Mouse (Mus musculus) large intestine, adult 2 months (tissue): ENCODE data around the gene Clca3b. TPM values are rescaled to one million over a fixed set of nuclear protein-coding genes. Genes with fewer than 3 reads are reported as not detected.
A peak's percentile ranks its signal among the peaks of the same experiment; 100 is the strongest.
"Not testable (repeated sequence)": the region's sequence is repeated elsewhere in the genome, so short reads cannot be mapped to it uniquely, and the experiment has no call there.

Experiments
- DNase-seq: peaks from one replicate; pipeline ENCODE4 v3.0.0-alpha.2; 2012; ENCODE audit warnings: low read depth, low spot score
- WGBS: fragments of 180-500 bp; shearing (Covaris S2); methylation state at CpG from one replicate; pipeline ENCODE4 v1.1.7; 2018; 5-methylcytosine and 5-hydroxymethylcytosine counted together
- polyA plus RNA-seq: library from polyadenylated mRNA; depleted of rRNA; stranded (reverse); fragments of >200 nt; gene quantifications from 2 replicates; pipeline ENCODE4 v1.2.3, GENCODE M21; 2012; rRNA removed

The Clca3b gene
- polyA plus RNA-seq: 110 and 175 TPM in 2 replicates

- WGBS: 26% methylated on average over 9 of the region's 9 CpGs
- DNase-seq: peak; percentile 57
Measured at GRCm38 (mm10) chr3:144849014-144849556, at the start of gene Clca3b. Clca3b (minus strand) TSS chr3:144849357.

GRCm38 (mm10) chr3:144897042-144897678 is 48.0 kb upstream of the Clca3b start:
- no peak for DNase-seq
- 60% methylated on average over 2 of the region's 2 CpGs for WGBS

GRCm38 (mm10) chr3:144890246-144890758 is 41.1 kb upstream of the Clca3b start:
- 19% methylated on average over 2 of the region's 2 CpGs for WGBS

GRCm38 (mm10) chr3:144886957-144887356 is 37.8 kb upstream of the Clca3b start:
- DNase-seq: peak; percentile 29

More at GRCm38 (mm10) chr3:144890246-144890758, 41.1 kb upstream of the Clca3b start:
- DNase-seq: peak; percentile 42

- WGBS: 73% methylated on average over 4 of the region's 4 CpGs
- DNase-seq: not testable (repeated sequence)
Measured at GRCm38 (mm10) chr3:144872012-144872411, 22.9 kb upstream of the Clca3b start.

- DNase-seq: peak; percentile 56
- 7% methylated on average over 4 of the region's 4 CpGs for WGBS
Measured at GRCm38 (mm10) chr3:144849584-144849983, 427 bp upstream of the Clca3b start.

GRCm38 (mm10) chr3:144827257-144827656 is 21.9 kb downstream of the Clca3b start:
- DNase-seq: no peak
- 77% methylated on average over 6 of the region's 6 CpGs for WGBS

GRCm38 (mm10) chr3:144825151-144825550 is 24.0 kb downstream of the Clca3b start:
- WGBS: 15% methylated on average over 10 of the region's 10 CpGs
- peak; percentile 75 for DNase-seq

- DNase-seq: no peak
- 78% methylated on average over 5 of the region's 5 CpGs for WGBS
Measured at GRCm38 (mm10) chr3:144823331-144823730, 25.8 kb downstream of the Clca3b start.

- WGBS: 20% methylated on average over 1 of the region's 1 CpGs
- no peak for DNase-seq
Measured at GRCm38 (mm10) chr3:144820632-144821031, 28.5 kb downstream of the Clca3b start.

GRCm38 (mm10) chr3:144819219-144819618 is 29.9 kb downstream of the Clca3b start, which contains the start of gene Clca3a2:
Clca3a2 (minus strand) TSS chr3:144819494.
- not testable (repeated sequence) for DNase-seq
- WGBS: 34% methylated on average over 6 of the region's 6 CpGs

- 87% methylated on average over 6 of the region's 6 CpGs for WGBS
- not testable (repeated sequence) for DNase-seq
Measured at GRCm38 (mm10) chr3:144813336-144813735, 35.8 kb downstream of the Clca3b start.

- DNase-seq: no peak
- 35% methylated on average over 3 of the region's 3 CpGs for WGBS
Measured at GRCm38 (mm10) chr3:144811821-144812220, 37.3 kb downstream of the Clca3b start.

GRCm38 (mm10) chr3:144808153-144808925 is 40.8 kb downstream of the Clca3b start:
- not testable (repeated sequence) for DNase-seq
- 83% methylated on average over 16 of the region's 17 CpGs for WGBS

- 77% methylated on average over 2 of the region's 2 CpGs for WGBS
- not testable (repeated sequence) for DNase-seq
Measured at GRCm38 (mm10) chr3:144806626-144807025, 42.5 kb downstream of the Clca3b start.

- DNase-seq: no peak
- 50% methylated on average over 8 of the region's 8 CpGs for WGBS
Measured at GRCm38 (mm10) chr3:144801861-144802260, 47.3 kb downstream of the Clca3b start.

GRCm38 (mm10) chr3:144785181-144786148 is 63.7 kb downstream of the Clca3b start:
- WGBS: 82% methylated on average over 11 of the region's 11 CpGs
- no peak for DNase-seq
